Mouse (Mus musculus): ENCODE data around the gene Cachd1.
A peak's percentile ranks its signal among the peaks of the same experiment; 100 is the strongest.

Gene Cachd1

GRCm38 (mm10) chr4:100988231-100988799 is 211.8 kb downstream of the Cachd1 start:
- peak in 1 of 2 experiments; percentile 32 for DNase-seq (ENCODE audit: low spot score in 2 of 2)

GRCm38 (mm10) chr4:100990996-100991395 is 214.5 kb downstream of the Cachd1 start:
- DNase-seq (ENCODE audit: low spot score in 2 of 2) = peak; percentile 43 to 45

GRCm38 (mm10) chr4:100992086-100992485 is 215.6 kb downstream of the Cachd1 start:
- no peak for DNase-seq (ENCODE audit: low spot score in 2 of 2)

GRCm38 (mm10) chr4:100994442-100995255 is 218.2 kb downstream of the Cachd1 start:
- DNase-seq (ENCODE audit: low spot score in 2 of 2) = no peak

- DNase-seq (ENCODE audit: low spot score in 2 of 2) = no peak
Observed at GRCm38 (mm10) chr4:100995617-100996016, 219.1 kb downstream of the Cachd1 start.

- peak; percentile 33 to 37 for DNase-seq (ENCODE audit: low spot score in 2 of 2)
Observed at GRCm38 (mm10) chr4:100996060-100996651, 219.7 kb downstream of the Cachd1 start.

- peak; percentile 76 to 85 for DNase-seq (ENCODE audit: low spot score in 2 of 2)
Observed at GRCm38 (mm10) chr4:100998145-100998544, 221.7 kb downstream of the Cachd1 start.

GRCm38 (mm10) chr4:100998906-100999305 is 222.4 kb downstream of the Cachd1 start:
- no peak for DNase-seq (ENCODE audit: low spot score in 2 of 2)

- no peak for DNase-seq (ENCODE audit: low spot score in 2 of 2)
Observed at GRCm38 (mm10) chr4:101000622-101001021, 224.1 kb downstream of the Cachd1 start.

GRCm38 (mm10) chr4:101001073-101001472 is 224.6 kb downstream of the Cachd1 start:
- DNase-seq (ENCODE audit: low spot score in 2 of 2) = no peak

- DNase-seq (ENCODE audit: low spot score in 2 of 2) = no peak
Observed at GRCm38 (mm10) chr4:101002961-101003360, 226.5 kb downstream of the Cachd1 start.

GRCm38 (mm10) chr4:101008362-101008769 is 231.9 kb downstream of the Cachd1 start:
- no peak for DNase-seq (ENCODE audit: low spot score in 2 of 2)

- DNase-seq (ENCODE audit: low spot score in 2 of 2) = no peak
Observed at GRCm38 (mm10) chr4:101009092-101009491, 232.6 kb downstream of the Cachd1 start.

- no peak for DNase-seq (ENCODE audit: low spot score in 2 of 2)
Observed at GRCm38 (mm10) chr4:101017806-101018205, 241.3 kb downstream of the Cachd1 start.

- no peak for DNase-seq (ENCODE audit: low spot score in 2 of 2)
Observed at GRCm38 (mm10) chr4:101020596-101020995, 244.1 kb downstream of the Cachd1 start, which contains the start of gene Gm10577. Gene Gm10577 (minus strand): TSS chr4:101020696.

GRCm38 (mm10) chr4:101026566-101026965 is 250.1 kb downstream of the Cachd1 start:
- peak; percentile 43 to 44 for DNase-seq (ENCODE audit: low spot score in 2 of 2)

- peak in 1 of 2 experiments; percentile 33 for DNase-seq (ENCODE audit: low spot score in 2 of 2)
Observed at GRCm38 (mm10) chr4:101026995-101027394, 250.5 kb downstream of the Cachd1 start.

GRCm38 (mm10) chr4:101027852-101028411 is 251.5 kb downstream of the Cachd1 start:
- no peak for DNase-seq (ENCODE audit: low spot score in 2 of 2)

- DNase-seq (ENCODE audit: low spot score in 2 of 2) = no peak
Observed at GRCm38 (mm10) chr4:101033047-101033446, 256.6 kb downstream of the Cachd1 start.

GRCm38 (mm10) chr4:101035131-101035530 is 258.7 kb downstream of the Cachd1 start:
- no peak for DNase-seq (ENCODE audit: low spot score in 2 of 2)

GRCm38 (mm10) chr4:101037156-101037555 is 260.7 kb downstream of the Cachd1 start:
- peak; percentile 72 to 84 for DNase-seq (ENCODE audit: low spot score in 2 of 2)

GRCm38 (mm10) chr4:101043691-101044090 is 267.2 kb downstream of the Cachd1 start:
- no peak for DNase-seq (ENCODE audit: low spot score in 2 of 2)

Measured in right cerebral cortex, postnatal 10 days (tissue).